Mouse (Mus musculus): ENCODE measurements around the gene Rnf40.
"Not testable (repeated sequence)": the region's sequence is repeated elsewhere in the genome, so short reads cannot be mapped to it uniquely, and the experiment has no call there.

The Rnf40 gene

DNA sequence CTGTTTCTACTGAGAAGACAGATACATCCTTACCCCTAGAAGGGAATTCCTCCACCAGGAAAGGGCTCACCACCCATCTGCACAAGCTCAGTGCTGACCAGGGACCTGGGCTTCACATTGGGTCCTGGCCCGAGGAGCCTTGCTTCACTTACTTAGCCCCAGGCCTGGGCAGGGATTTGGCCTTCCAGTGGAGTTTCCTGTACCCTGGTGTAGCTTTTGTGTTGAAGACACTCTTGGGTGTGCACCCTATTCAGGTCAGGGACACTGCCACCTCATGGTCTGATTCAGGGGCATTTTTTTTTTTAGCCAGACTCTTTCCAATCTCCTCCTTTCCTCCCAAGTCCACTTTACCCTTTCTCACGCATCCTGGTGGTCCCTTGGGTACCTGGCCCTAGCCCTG lies 14.3 kb downstream of the Rnf40 start:
- DNase-seq (ENCODE audit: low spot score): no peak

DNA sequence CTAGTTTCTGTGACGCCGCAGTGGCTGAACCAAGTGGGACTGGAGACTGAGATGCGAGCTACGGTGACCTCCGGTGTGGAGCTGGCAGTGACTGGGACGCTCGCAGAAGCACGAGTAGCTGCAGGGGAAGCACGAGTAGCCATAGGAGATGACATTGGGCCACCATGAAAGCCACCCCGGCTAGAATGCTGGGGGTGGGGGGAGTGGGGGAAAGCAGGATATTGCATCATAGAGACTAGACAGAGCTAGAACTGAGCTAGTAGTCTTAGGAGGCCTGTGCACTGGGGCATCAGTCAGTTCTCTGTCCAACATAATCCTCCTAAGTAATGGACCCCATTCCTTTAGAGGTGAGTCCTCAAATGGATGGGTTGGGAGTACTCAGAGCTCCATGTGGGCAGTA lies 15.7 kb downstream of the Rnf40 start:
- no peak for DNase-seq (ENCODE audit: low spot score)

DNA sequence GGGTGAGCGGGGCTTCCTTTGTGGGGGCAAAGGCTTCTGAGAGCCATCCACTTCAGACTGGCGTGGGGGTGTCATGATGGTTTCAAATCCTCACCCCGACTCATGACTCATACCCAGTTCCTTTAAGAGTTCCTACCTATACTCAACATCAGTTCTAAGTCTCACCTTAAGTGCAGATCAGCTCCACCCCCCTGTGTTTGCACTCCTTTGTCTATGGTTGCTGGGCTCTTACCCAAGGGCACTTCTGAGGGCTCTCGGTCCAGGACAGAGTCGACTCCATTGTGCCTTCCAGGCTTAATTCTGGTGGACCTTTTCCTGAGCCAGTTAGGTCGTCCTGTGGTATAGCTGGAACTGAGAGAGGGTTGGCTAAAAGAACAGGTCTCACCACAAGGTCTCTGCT lies 18.6 kb downstream of the Rnf40 start:
- no peak for DNase-seq (ENCODE audit: low spot score)

DNA sequence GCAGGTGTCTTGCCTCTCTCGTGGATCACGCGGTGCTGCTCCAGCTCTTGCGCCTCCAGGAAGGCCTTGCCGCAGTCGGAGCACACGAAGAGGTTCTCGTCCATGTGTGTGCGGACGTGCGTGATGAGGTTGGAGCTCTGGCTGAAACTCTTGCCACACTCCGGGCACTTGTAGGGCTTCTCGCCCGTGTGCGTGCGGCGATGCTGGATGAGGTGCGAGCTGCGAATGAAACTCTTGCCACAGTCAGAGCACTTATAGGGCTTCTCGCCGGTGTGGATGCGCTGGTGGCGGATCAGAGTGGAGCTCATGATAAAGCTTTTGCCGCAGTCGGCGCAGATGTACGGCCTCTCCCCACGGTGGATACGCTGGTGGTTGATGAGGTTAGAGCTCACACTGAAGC lies 22.4 kb downstream of the Rnf40 start:
- DNase-seq (ENCODE audit: low spot score): no peak

DNA sequence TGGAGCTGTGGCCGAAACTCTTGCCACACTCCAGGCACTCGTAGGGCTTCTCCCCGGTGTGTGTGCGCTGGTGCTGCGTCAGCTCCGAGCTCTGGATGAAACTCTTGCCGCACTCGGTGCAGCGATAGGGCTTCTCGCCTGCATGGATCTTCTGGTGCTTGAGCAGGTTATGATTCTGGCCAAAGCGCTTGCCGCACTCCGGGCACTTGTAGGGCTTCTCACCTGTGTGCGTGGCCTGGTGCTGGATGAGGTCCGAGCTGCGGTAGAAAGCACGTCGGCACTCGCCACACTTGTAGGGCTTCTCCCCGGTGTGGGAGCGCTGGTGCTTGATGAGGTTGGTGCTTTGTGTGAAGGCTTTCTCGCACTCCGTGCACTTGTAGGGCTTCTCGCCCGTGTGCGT lies 23.0 kb downstream of the Rnf40 start:
- DNase-seq (ENCODE audit: low spot score): no peak

DNA sequence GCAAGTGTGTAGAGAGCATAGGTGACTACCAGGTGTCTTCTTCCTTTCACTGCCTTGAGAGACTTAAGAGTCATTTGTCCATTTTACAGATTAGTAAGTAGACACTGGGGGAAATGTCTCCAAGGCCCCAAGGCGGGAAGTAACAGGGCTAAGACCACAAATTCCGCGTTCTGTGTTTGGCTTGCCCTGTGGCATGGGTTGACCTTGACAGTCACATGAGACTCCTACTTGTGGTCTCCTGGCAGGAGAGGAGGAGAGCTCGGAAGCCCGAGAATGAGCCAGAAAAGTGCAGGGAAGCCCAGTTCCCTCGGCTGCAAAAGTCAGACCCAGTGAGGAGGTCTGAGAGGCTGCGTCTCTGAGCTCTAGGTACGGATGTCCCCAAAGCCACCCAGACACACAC lies 24.9 kb downstream of the Rnf40 start:
- no peak for DNase-seq (ENCODE audit: low spot score)

DNA sequence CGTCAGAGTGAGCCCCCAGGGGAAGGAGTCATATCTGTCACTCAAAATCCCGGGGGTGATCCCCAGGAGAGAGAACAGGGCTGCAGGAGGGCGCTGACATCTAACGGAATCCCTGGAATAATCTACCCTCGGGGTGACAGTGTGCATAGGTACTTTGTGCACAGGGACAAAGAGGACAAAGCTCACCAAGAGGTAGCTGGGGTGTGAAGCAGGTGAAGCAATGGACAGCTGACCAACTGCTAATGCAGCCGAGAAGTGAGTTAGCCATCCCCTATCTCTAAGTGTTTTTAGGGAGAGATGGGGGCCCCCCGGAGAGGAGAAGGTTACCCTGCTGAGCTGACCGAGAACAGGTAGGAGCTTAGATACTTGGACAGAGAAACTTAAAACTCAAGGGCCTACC lies 25.5 kb downstream of the Rnf40 start:
- DNase-seq (ENCODE audit: low spot score): no peak

DNA sequence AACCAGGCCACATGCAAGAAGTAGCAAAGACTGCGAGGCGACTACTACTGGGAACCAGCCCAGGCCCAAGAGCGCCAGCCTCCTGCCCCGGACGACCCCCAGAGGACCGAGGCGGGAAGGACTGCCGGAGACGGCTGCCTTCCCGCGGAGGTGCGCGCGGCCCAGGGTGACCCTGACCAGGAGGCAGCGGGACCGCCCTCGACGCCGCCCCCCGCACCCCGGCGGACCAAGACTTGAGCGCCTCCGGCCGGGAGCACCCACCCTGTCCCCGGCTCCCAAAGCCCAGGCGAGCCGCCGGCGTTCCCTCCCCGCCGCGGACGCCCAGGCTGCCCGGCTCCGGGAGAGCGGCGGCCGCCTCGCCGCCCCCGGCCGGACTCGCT lies 25.9 kb downstream of the Rnf40 start:
- peak; percentile 62 for DNase-seq (ENCODE audit: low spot score)

DNA sequence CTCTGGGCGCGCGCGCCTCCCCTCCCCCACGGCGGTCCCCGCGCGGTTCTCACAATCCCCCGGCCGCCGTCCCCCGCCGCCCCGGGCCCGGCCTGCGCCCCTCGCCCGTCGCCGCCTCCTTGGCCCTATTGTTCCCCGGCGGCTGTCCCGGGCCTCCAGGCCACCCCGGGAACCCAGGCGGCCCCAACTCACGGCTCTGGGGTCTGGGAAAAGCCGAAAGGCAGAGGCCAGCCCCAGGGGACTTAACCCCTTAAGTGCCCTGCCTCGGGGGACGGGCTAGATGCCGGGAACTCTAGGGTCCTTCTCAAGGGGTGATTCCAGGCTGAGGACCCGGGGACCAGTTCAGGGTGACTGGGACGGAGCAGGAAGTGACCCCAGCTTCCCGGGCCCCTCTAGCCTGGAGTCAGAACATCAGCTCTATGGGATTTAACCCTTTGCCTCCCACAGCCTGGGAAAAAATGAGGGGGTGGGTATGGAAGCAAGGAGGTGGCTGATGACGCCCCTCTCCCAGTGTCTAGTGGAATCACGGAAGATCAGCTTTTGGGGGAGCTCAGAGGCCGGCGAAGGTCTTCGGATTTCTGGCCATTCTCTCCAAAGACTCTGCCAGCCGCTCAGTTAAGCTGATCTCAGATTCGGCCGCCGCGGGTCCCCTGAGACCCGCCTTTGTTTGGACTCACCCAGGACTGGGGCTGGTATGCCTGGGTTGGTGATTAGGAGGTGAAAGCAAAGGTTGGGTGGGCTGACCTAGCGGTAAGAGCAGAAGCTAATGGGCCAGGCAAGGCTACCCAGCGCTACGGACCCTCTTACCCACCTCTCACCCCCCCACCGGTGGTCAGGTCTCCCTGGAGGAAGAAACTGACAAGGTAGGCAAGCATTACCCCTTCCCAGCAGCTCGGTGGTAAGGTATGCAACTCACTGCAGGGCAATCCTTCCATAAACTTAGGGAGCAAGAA lies 26.6 kb downstream of the Rnf40 start, which contains the start of gene Zfp629:
Gene Zfp629 (minus strand): TSS at position 907 of the 953 bp plus-strand sequence.
- DNase-seq (ENCODE audit: low spot score): peak; percentile 86

DNA sequence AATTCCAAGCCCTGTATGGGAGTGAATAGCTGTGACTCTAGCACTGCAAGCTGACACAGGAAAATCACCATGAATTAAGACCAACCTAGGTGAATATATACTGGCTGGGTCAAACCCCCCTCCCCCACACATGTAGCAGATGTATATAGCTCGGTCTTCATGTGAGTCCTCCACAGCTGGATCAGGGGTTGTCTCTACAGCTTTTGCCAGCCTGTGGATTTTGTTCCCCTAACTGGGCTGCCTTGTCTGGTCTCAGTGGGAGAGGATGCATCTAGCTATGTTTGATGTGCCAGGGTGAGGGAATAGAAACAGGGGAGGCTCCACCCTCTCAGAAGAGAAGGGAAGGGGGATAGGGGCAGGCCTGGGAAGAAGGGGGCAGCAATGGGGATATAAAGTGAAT lies 27.8 kb downstream of the Rnf40 start:
- no peak for DNase-seq (ENCODE audit: low spot score)

DNA sequence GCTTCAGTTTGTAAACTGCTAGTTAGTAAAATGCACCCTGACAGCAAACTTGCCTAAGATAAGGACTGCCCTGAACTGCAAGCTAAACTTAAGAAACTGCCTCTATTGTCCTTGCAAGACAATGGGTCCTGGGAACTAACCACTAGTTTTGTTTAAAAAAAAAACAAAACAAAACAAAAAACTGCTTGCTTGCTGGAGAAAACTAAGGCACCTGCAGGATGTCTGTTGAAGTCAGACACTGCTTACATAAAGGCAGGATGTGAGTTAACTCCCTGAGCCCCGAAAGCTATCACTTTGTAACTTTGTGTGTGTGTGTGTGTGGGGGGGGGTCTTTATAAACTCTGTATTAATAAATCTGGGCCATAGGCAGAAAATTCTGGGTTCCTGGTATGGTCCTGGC lies 28.3 kb downstream of the Rnf40 start:
- DNase-seq (ENCODE audit: low spot score): no peak

DNA sequence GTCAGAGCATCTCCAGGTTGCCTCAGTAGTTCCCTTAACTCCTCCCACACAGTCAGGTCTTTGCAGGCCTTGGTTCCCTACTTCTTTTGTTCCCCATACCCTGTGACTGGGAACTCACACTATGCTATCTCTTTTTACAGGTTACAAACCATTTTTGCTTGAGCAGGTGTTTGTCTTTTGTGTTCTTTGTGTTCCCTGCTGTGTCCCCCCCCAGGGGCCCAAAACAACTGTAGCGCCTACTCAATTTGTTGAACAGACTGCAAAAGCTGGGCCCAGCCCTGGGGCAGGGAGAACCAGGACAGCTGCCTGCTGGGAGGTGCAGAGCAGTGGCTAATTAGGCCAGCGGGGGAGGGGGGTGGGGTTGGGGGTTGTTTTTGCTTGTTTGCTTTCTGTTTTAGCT lies 29.4 kb downstream of the Rnf40 start:
- no peak for DNase-seq (ENCODE audit: low spot score)

DNA sequence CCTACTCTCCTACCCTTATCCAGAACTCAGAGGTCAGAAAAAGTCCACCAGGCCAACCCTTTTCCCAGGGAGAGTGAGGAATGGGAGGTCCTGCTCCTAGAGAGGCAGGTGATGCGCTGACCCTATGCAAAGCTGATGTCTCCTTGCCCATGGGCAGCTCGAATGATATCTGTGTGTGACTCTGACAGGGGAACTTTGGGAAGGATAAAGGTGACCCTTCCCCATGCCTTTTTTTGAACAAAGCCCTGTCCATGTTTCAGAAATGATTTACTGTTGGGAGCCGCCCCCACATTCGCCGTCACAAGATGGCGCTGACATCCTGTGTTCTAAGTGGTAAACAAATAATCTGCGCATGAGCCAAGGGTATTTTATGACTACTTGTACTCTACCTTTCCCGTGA lies 29.8 kb downstream of the Rnf40 start:
- DNase-seq (ENCODE audit: low spot score): not testable (repeated sequence)

DNA sequence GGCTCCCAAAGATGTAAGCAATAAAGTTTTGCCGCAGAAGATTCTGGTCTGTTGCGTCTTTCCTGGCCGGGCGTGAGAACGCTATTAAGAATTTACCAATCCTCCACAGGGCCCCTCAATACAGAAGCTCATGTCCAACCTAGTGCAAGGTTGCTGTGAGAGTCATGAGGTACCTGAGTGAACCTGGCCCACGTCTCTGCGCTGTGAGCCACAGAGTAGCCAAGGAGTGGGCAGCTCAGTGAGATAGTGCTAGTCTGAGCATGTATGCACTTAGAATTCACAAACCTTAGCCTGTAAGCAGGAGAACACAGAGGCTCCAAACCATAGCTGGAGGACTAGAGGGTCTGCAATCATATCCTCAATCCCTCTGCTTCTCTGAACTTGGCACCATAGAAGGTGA lies 37.5 kb downstream of the Rnf40 start:
- DNase-seq (ENCODE audit: low spot score): no peak

DNA sequence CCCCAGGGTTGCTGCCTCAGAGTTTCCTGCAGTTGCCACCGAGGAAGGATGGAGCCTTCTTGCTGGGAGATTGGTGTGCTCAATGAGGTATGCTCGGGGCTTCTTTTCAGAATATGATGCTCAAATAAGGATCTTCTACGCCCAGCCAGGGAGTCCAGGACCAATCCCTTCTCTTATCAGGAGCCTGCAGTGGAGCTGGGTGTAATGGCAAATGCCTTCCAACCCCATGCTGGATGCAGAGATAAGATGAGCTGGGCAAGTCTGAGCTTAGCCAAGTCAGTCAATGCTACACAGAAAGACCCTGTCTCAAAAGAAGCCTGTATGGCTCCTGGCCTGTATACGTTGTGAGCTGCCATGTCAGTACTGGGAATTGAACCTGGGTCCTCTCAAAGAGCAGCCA lies 37.9 kb downstream of the Rnf40 start:
- DNase-seq (ENCODE audit: low spot score): no peak

DNA sequence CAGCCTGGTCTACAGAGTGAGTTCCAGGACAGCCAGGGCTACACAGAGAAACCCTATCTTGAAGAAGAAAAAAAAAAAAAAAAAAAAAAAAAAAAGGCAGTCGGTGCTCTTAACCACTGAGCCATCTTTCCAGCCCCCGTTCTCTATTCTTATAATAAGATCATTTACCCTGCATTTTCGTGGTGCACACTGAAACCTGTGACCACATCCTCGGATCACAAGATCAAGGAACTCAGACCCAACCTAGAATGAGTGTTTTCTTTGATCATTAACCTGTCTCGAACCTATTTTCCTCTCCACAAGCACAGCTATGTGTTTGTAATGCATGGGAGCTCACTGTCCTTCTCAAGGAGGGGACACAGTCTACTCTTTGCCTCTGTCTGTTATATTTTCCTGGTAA lies 40.1 kb downstream of the Rnf40 start:
- DNase-seq (ENCODE audit: low spot score): no peak

DNA sequence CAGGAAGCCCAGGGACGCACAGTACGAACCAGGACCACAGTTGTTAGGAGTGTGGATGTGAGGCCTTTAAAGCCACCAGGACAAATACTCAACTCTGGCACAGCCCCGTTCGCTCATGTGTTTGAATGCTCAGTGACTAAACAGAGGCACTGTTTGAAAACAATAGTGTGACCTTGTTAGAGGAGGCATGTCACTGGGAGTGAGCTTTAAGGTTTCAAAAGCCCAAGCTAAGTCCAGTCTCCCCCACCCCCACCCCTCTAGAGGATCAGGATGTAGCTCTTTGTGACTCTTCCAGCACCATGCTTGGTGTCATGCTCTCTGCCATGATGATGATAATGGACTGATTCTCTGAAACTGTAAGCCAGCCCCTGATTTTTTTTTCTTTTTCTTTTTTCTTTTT lies 42.8 kb downstream of the Rnf40 start:
- DNase-seq (ENCODE audit: low spot score): no peak

DNA sequence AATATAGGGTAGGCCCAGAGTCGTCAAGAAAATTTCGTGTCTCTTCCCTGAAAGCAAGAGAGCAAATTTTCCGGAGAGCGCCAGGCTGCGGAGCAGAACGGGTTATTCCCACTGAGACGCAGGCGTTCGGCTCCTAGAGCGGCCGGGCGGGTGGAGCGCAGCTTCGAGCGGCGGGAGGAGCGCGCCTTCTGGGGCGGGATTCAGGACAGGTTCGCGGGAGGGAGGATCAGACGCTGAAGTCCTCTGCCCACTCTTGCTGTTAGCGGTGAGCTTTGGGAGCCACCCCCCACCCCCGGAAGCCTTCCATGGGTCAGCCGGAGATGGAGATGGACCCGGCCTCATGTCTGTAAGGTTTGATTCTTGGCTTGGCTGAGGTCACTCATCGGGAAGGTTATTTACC lies 48.4 kb downstream of the Rnf40 start:
- peak; percentile 87 for DNase-seq (ENCODE audit: low spot score)

DNA sequence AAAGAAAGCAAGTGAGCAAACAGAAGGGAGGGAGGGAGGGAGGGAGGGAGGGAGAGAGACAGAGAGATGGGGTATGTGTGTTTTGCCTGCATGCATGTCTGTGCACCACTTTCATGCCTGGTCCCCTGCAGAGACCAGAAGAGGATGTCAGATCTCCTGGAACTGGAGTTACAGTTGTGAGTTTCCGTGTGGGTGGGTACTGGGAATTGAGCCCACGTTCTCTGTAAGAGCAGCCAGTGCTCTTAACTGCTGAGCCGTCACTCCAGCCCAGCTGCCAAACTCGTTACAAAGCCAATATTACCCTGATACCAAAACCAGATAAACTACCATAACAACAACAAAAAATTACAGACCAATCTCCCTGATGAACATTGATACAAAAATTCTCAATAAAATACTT lies 52.7 kb downstream of the Rnf40 start:
- no peak for DNase-seq (ENCODE audit: low spot score)

DNA sequence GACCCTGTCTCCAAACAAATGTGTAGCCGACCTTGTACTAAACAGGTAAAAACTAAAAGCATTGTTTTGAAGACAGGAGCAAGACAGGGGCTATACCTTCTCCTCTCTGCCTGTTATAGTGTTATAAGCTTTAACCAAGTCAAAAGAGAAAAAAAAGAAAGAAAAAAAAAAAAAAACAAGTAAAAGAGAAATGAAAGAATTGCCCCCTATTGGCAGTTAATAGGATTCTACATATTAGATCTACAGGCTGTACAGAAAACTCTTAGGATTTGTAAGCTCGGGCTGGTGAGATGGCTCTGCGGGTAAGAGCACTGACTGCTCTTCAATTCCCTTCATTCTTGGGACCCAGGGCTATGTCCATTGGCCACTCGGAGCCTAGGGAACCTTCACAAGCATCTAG lies 53.7 kb downstream of the Rnf40 start:
- DNase-seq (ENCODE audit: low spot score): no peak

DNA sequence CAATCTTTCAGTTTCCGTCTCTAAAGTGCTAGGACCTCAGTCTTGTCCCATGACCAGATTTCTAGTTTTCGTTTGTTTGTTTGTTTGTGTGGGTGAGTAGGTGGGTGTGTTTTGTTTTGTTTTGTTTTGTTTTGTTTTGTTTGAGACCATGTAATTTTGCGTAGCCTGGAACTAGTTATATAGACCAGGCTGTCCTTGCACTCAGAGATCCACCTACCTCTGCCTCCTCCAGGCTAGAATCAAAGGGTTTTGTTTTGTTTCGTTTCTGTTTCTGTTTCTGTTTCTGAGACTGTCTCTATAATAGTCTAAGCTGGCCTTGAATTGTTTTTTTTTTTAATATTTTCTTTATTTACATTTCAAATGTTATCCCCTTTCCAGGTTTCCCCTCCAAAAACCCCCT lies 57.8 kb downstream of the Rnf40 start:
- no peak for DNase-seq (ENCODE audit: low spot score)

DNA sequence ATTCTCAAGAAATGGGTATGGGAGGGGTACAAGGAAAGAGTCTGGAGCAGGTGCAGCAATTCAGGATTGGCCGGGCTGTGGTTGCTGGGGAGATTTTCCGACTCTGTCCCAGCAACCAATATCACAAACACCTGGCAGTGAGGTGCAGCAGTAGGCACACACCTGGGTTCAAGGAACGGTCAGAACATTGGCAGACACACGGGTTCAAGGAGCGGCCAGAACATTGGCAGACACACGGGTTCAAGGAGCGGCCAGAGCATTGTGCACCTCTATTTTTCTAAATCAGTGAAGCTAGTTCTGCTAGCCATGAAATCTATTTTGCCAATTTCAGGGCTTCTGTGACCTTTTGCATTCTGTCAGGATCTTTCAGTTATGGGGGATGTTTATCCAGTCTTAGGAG lies 59.0 kb downstream of the Rnf40 start:
- DNase-seq (ENCODE audit: low spot score): not testable (repeated sequence)

DNA sequence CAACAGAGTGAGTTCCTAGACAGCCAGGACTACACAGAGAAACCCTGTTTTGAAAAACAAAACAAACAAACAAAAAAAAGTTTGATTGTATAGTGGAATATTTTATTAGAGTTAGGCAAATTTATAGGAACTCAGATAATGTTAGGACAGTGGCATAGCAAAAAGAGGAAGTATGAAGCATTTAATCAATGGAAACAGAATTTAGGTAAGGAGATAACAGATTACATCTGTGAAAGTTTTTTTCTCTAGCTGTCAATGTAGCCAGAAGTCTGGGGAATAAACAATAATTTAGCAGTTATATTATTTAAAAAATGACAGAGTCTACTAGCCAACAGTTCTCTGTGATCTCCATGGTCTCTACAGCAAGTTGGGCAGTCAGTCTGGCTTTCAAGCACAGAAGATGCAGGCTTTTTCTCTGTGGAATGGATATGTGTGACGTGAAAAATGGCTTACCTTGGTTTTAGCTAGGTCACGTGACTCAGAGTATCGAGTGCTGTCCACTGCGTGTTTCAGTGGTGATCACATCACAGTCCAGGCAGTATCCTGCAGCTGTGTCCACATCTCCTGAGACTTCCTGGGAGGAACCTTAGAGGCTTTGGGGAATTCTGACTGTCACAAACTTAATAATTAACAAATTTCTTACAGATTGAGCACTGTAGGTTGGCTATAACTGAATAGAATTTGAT lies 60.1 kb downstream of the Rnf40 start:
- DNase-seq (ENCODE audit: low spot score): no peak

DNA sequence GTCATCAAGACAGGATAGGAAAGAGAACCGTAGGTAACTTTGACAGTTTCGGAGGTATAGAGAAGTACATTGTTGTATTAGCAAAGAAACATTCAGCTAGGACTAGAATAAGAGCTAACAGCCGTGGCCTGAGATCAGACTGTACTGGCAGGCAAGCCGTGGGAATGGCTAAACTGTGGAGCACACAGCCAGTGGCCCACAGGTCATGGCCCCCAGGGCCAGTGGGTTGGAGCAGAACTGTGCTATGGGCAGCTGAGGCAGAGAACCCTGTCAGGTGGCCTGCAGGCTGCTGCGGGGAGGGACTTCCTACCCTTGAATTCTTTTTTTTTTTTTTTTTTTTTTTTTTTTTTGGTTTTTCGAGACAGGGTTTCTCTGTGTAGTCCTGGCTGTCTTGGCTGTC lies 60.6 kb downstream of the Rnf40 start:
- no peak for DNase-seq (ENCODE audit: low spot score)

Measured in embryo, embryonic 10 days (tissue).